Mouse (Mus musculus): ENCODE measurements around the gene Hist1h2ae.
A peak's percentile ranks its signal among the peaks of the same experiment; 100 is the strongest.
"Not testable (repeated sequence)": the region's sequence is repeated elsewhere in the genome, so short reads cannot be mapped to it uniquely, and the experiment has no call there.

The Hist1h2ae gene

DNA sequence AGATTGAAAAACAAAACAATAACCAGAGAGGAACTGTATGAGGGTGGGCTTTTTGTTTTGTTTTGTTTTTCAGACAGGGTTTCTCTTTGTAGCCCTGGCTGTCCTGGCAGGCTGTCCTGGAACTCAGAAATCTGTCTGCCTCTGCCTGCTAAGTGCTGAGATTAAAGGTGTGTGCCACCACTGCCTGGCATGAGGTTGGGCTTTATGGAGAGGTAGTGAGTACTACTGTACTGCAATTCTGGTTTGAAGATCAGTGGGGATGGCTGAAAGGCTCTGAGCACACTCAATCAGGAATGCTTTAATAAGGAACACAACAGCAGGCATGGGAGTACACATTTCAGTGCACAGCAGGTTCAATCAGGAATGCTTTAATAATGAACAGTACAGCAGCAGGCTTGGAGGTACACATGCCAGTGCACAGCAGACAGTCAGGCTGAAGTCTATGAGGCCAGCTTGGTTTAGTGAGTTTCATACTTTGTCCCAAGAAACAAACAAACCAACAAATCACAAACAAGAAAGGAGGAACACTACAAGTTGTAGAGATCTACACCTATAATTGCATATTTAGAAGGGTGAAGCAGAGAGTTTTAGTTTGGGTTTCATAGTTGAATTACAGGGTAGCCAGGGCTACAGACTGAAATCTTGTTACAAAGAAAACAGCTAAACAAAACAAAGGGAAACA, 12.5 kb upstream of the Hist1h2ae start:
- DNase-seq: peak; percentile 80

DNA sequence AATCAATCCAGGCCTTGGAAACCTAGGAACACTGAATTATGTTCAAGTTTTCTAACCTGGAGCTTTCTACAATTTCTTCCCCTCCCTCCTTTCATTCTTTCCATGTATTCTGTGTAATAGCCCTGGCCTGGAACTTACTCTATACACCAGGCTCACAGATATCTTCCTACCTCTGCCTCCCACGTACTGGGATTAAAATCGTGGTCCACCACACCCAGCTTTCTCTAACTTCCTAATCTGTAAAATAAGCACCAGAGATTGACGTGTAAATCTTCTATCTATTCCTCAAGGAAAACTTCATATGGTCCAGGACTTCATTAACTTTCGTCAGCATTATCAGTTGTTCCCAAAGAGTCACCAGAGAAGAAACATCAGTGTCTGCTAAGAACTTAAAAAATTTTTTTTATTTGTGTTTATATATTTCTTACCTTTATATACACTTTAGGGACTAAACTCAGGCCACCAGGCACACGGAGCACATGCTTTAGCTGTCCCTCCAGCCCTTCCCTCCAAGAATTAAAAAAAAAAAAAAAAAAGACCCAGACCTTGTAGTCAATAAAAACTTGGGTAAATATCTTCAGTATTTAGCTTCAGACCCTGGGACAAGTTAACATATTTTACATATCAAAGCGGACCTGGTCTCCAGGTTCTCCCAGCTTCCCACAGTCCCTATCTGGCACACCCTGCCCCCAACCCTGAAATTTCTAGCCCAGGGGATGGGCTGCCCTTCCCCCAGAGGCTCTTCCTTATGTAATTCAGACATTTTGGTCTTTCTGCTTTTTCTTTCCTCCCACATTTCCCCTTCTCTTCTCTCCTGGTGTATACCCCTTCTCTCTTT, 11.4 kb upstream of the Hist1h2ae start:
- peak; percentile 76 for DNase-seq

DNA sequence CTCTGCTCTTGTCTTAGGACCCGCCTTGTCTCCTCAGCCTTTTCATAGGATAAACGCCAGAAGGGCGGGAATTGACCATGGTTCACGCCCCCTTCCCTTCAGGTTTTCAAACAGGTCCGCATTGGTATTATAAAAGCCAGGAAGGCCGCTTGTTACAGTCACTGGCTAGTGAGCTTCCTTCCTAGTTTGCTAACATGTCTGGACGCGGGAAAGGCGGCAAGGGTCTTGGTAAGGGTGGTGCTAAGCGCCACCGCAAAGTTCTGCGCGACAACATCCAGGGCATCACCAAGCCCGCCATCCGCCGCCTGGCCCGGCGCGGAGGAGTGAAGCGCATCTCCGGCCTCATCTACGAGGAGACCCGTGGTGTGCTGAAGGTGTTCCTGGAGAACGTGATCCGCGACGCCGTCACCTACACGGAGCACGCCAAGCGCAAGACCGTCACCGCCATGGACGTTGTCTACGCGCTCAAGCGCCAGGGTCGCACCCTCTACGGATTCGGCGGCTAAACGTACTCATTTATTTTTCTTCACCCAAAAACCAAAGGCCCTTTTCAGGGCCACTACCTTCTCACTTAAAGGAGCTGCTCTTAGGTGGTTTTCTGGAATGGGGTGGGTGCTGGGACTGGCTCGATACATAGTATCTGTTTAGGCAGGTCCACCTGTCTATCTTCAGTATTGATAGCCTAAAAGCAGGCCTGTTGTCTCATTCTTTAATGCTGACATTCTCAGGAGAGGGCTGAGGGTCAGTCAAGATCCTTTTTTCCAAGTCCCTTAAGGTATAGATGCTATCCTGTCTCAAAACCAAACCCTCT, 10.6 kb upstream of the Hist1h2ae start, which contains the start of gene Hist1h4d:
TSS of gene Hist1h4d (plus strand) at position 191 of the 811 bp plus-strand sequence.
- peak; percentile 100 for DNase-seq

DNA sequence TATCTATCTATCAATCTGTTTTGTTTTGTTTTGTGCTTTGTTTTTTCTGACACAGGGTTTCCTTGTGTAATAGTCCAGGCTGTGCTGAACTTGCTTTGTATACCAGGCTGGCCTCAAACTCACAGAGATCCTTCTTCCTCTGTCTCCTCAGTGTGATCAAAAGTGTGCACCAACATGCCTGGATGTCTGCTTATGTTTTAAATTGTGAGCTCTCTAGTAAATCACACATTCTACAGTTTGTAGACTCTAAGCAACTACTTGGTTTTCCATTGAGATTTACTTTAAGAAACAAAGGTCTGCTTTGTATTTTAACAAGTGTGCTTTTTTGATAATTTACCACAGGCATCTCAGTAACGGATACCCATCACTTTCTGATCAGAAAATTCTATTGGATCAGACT, 6.8 kb upstream of the Hist1h2ae start:
- no peak for DNase-seq

DNA sequence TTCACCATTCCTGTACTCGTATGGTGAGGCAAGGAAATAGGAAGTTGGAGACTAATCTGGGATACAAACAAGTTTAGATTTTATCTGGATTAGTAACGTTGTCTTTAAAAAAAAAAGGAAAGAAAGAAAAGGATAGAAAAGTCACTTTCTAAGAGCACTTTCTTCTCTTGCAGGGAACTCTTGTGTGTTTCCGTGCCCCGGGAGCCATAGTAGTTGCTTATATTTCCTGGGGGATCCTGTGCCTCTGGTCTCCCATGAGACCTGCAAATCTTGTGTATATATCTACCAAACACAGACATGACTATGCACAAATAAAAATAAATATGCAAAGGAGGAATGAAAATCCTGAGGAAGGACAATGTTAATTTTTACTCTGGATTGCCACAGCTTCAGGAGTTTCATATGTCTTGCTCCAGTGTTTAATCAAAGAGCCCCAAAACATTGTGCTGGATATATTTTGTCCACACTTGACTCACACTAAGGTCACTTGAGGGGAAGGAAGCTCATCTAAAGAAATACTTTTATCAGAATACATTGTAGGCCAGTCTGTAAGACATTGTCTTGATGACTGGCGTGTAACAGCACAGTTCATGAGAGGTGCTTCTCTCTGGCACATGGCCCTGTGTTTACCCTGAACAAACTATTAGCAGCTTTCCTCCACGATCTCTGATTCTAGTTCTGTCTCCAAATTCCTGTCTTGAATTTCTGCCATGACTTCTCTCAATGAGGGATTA, 6.1 kb upstream of the Hist1h2ae start:
- DNase-seq: peak; percentile 62

DNA sequence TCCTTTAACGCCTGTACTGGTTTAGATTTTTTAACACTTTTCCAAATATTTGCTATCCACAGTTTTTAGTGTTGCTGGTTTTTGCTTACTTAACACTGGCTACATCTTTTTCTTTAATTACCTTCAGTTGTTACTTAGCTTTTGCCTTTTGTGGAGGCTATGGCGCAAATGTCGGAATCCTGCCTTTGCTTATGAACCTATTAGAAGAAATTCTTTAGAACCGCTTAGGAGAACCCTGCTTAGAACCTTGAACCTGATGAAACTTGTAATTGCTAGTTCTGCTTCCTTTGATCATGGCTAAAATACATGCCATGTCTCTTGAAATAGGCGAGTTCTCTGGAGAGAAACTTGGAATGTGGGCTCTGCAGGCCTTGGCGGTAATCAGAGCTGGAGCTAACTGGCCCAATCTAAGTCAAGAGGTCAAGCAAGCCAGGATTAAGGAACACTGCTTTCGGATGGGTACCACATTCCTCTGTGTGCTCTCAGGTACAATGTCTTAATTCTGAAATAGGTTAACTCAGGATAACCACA, 5.4 kb upstream of the Hist1h2ae start:
- peak; percentile 60 for DNase-seq

DNA sequence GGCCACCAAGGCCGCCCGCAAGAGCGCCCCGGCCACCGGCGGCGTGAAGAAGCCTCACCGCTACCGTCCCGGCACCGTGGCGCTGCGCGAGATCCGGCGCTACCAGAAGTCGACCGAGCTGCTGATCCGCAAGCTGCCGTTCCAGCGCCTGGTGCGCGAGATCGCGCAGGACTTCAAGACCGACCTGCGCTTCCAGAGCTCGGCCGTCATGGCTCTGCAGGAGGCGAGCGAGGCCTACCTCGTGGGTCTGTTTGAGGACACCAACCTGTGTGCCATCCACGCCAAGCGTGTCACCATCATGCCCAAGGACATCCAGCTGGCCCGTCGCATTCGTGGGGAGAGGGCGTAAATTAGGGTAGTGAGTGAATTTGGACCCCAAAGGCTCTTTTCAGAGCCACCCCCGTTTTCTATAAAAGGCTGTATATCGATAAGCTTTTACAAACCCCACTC, 4.9 kb upstream of the Hist1h2ae start:
- peak; percentile 90 for DNase-seq

DNA sequence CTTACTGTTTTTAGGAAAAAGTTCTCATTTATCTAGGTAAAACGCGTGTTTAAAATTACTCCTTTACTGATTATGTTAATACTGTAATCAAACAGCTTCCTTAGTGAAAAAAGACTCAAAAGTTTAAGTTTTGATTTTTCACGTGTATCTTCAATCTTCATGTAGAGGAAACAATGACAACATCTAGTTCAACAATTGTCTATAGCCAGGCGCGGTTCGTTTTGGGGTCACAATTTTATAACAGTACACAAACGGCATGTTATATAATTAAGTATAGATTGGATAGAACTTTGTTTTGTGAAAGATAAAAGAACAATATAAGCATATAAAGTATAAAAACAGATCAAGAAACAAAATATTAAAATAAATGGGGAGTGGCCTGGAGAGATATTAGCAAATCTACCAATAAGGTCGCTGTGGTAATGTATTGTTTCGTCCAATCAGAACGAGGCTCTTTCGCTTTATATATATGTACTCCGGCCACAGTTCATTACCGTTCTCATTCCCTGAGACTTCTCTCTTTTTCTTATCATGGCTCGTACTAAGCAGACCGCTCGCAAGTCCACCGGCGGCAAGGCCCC, 4.3 kb upstream of the Hist1h2ae start, which contains the start of gene Hist1h3d:
TSS of gene Hist1h3d (plus strand) at position 493 of the 581 bp plus-strand sequence.
- peak; percentile 97 for DNase-seq

DNA sequence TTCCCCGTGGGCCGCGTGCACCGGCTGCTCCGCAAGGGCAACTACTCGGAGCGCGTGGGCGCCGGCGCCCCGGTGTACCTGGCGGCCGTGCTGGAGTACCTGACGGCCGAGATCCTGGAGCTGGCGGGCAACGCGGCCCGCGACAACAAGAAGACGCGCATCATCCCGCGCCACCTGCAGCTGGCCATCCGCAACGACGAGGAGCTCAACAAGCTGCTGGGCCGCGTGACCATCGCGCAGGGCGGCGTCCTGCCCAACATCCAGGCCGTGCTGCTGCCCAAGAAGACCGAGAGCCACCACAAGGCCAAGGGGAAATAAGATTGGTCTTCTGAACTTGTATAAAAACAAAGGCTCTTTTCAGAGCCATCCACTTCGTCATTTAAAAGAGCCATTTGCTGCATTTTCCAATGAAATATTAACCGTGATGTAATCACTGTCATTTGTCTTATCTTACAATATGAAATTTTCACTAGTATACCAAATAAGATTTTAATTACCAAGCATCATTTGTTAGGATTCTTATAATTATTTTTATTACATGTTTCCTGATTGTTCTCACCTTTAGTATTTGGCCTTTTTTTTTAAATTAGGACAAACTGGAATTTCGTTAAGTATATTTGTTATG, 3.6 kb upstream of the Hist1h2ae start:
- peak; percentile 50 for DNase-seq

DNA sequence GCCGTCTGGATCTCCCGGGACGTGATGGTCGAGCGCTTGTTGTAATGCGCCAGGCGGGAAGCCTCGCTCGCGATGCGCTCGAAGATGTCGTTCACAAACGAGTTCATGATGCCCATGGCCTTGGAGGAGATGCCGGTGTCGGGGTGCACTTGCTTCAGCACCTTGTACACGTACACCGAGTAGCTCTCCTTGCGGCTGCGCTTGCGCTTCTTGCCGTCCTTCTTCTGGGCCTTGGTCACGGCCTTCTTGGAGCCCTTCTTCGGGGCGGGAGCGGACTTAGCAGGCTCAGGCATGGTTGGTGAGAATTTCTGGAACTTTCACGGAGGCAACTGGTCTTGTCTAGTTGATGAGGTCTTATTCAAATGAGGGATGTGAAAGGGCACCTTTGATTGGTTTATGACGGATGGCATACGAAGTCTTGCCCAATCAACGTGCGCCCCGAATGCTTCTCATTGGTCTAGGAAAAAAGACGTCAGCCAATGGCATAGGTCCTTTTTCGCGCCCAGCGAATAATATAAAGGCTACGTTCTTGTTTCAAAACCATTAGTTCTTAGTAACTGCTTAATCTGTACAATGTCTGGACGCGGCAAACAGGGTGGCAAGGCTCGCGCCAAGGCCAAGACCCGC, 3.0 kb upstream of the Hist1h2ae start, which contains the start of the genes Hist1h2bf and Hist1h2ad:
TSS of gene Hist1h2bf (minus strand) at position 299 of the 627 bp plus-strand sequence.
TSS of gene Hist1h2ad (plus strand) at position 484 of the 627 bp plus-strand sequence.
- peak; percentile 99 for DNase-seq

DNA sequence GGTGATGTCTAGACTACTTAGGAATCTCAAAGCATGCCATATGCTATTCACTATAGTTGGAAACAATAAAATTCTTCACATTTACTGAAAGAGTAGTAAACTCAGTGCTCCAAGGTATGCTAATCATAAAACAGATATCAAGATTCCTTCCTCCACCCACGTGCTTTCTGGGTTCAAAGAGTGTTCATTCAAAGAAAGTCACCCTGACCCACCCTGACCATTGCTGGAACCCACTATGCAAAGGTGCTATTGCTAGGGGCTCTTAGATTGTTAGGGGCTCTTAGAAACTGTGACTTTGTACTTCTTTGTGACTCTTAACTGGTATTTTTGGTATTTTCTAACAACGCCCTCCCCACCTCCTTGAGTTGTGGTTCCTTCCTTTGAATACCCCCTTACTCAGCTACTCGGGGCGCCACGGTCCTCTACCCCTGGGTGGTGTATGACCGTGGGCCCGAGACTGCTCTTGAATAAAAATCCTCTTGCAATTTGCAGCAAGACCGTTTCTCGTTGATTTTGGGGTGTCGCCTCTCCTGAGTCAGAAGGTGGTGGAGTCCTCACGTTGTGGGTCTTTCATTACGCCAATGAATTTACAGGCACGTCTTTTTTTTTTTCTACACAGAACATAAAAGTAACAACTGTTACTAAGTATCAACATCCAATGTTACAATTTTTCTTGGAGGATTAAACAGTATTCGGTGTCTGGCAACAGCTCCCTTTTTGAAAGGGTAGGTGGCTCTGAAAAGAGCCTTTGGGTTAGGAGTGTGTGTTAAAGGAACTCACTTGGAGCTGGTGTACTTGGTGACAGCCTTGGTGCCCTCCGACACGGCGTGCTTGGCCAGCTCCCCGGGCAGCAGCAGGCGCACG, 2.2 kb upstream of the Hist1h2ae start:
- DNase-seq: peak; percentile 88

DNA sequence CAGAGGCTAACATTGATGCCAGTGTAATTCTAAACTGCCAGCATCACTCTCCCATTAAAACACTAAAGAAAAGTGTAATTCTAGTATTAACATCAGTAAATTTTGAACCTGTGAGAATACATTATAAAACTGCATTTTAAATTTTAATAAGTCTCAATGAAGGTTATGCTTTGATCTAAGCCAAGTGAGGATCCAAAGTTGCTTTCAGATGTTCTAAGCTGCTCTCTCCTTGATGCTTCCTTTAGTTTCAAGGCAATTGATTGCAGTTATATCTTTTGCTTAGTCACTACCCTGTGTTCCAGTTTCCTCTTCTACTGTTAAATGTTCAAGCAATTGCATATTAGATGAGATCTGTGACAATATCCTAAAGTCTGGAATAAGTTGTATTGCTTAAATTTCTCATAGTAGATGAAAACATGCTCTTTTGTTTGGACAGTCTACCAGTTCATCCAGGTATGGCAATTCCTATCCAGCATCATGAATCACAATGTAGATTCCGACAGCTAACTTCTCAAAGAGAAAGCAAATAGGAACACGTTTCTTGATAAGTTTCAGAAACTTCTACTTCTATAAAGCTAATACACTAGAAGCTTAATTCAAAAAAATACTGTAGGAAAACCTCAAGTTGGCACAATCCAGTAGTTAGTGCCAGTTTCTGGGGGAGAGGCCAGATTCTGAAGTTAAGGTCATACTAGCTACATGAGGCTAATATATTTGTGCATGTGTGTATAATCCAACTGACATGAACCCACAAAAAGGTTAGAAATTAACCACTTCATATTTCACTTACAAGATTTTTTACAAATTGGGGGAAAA, 1.4 kb upstream of the Hist1h2ae start:
- DNase-seq: no peak

DNA sequence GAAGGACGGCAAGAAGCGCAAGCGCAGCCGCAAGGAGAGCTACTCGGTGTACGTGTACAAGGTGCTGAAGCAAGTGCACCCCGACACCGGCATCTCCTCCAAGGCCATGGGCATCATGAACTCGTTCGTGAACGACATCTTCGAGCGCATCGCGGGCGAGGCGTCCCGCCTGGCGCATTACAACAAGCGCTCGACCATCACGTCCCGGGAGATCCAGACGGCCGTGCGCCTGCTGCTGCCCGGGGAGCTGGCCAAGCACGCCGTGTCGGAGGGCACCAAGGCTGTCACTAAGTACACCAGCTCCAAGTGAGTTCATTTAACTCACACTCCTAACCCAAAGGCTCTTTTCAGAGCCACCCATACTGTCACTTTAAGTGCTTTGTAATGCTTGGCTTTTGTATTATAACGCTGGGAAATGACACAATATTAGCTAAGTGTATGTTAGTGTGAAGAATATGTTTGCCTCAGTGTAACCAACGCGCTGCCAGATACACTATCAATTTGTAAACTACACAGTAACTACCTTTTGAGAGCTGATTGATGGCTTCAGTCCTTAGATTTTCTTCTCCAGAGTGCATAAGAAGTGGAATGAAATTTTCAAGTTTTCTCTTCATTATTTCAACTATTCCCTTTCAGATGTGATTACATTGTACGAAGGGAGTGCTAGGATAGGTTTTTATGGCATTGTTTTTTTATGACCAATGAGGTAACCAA, 641 bp upstream of the Hist1h2ae start:
- not testable (repeated sequence) for DNase-seq

DNA sequence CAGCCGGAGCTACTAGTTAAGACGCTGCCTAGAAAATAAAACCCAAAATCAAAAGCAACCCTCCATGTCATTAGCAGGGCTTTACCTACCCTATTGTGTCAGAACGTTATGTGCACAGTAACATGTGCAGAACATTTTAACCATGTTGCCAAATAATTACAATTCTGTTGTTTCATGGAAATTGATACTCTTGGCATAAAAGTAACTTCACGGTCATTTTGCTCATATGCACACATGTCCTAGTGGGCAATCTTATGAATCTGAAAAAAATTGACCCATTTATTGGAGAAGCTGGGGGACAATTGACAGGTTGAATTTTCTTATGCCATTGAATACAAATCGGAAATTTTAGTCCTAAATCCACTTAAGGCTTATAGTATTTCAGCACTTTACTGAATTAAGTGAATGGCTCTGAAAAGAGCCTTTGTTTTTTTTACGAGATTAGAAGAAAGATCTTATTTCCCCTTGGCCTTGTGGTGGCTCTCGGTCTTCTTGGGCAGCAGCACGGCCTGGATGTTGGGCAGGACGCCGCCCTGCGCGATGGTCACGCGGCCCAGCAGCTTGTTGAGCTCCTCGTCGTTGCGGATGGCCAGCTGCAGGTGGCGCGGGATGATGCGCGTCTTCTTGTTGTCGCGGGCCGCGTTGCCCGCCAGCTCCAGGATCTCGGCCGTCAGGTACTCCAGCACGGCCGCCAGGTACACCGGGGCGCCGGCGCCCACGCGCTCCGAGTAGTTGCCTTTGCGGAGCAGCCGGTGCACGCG, 579 bp downstream of the Hist1h2ae start:
- DNase-seq: not testable (repeated sequence)

DNA sequence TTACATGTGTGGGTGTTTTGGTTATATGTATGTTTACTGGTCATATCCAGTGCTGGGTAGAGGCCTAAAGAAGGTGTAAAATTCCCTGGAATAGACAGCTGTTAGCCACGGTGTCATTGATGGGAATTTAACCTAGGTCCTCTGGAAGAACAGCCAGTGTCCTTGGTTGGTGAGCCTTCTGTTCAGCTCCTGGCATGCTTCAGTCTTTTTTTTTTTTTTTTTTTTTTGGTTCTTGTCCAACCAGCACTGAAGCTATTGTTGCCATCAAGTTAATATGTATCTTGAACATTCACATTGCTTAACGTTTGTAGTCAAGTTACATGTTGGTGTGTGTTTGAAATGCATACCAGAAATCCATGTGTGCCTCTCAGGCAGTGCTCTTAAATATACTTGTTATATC, 6.5 kb downstream of the Hist1h2ae start:
- no peak for DNase-seq

DNA sequence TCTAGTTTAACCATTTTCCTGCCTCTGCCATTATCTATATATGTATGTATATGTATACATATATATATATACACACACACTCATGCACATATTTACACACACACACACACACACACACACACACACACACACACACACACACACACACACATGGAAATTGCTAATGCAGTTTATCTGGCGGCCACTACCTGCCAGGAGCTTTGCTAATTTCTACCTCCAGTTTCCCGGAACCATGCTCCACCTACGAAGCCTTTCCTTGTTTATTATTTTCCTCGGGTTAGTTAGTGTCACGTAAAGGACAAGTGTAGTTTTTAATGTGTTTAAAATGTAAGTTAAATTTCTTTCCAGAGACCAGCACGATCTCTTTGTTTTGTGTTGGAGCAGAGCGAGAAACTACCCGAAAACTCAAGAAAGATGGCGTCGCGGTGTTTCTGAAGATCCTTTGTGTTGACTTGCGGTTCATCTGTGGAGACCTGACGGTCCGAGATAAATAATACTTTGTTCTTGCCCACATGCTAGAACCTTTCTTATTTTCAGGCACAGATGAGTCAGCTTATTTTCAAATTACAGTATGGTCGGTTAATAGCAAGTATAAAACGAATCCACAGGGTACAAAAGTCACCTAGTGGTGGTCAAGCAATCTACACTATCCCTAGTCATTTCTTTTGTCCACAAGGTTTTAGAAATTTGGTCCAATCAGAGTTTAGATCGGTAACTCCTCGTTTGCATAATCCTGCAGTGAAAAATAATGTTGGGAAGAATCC, 8.1 kb downstream of the Hist1h2ae start:
- DNase-seq: peak; percentile 90
